Mouse (Mus musculus) C2C12 (cell line): ENCODE measurements around the gene Bco1. TPM values are rescaled to one million over a fixed set of nuclear protein-coding genes. Genes with fewer than 3 reads are reported as not detected.

Experiments
- H3K27me3 ChIP-seq: one replicate; pipeline ENCODE4 v1.6.1; 2011; ENCODE audit not compliant: control insufficient read depth, insufficient read depth, insufficient read length
- H3K36me3 ChIP-seq: one replicate; pipeline ENCODE4 v1.6.1; 2011; ENCODE audit not compliant: control insufficient read depth, insufficient read depth
- H3K4me3 ChIP-seq: one replicate; pipeline ENCODE4 v1.5.1; 2011; ENCODE audit warnings: mild to moderate bottlenecking, control low read depth; ENCODE audit not compliant: poor library complexity, insufficient read depth, severe bottlenecking
- H3K79me2 ChIP-seq: one replicate; pipeline ENCODE4 v1.6.1; 2011; ENCODE audit not compliant: control insufficient read depth, insufficient read depth
- H3K79me3 ChIP-seq: one replicate; pipeline ENCODE4 v1.6.1; 2011; ENCODE audit warnings: low read depth, control low read depth
- H3ac ChIP-seq: one replicate; pipeline ENCODE3; 2011; ENCODE audit warnings: low read depth; ENCODE audit not compliant: control insufficient read depth, insufficient read length
- CEBPB ChIP-seq: IDR thresholded peaks from one replicate; pipeline ENCODE4 v1.6.1; 2011; ENCODE audit warnings: low read depth, mild to moderate bottlenecking, control low read depth, moderate library complexity
- CTCF ChIP-seq: IDR thresholded peaks from one replicate; pipeline ENCODE4 v1.5.1; 2011; ENCODE audit not compliant: control insufficient read depth, insufficient read depth, insufficient read length
- FOSL1 ChIP-seq: IDR thresholded peaks from one replicate; pipeline ENCODE4 v1.8.0; 2011; ENCODE audit warnings: mild to moderate bottlenecking, low read length; ENCODE audit not compliant: poor library complexity, insufficient read depth, severe bottlenecking
- MAX ChIP-seq: IDR thresholded peaks from one replicate; pipeline ENCODE4 v1.6.1; 2011; ENCODE audit warnings: mild to moderate bottlenecking, control low read depth
- MYOD1 ChIP-seq: IDR thresholded peaks from one replicate; pipeline ENCODE4 v1.6.1; 2011; ENCODE audit warnings: low read depth; ENCODE audit not compliant: control insufficient read depth, insufficient read length
- MYOG ChIP-seq: IDR thresholded peaks from one replicate; pipeline ENCODE4 v1.6.1; 2011; ENCODE audit not compliant: control insufficient read depth, insufficient read length; ENCODE audit errors: extremely low read depth
- USF1 ChIP-seq: IDR thresholded peaks from one replicate; pipeline ENCODE4 v1.6.1; 2011; ENCODE audit warnings: low read depth, mild to moderate bottlenecking, control low read depth, moderate library complexity
- polyA plus RNA-seq: library from polyadenylated mRNA; unstranded; fragments of >200 nt; fragmentation: generic; extraction: Trizol; gene quantifications from one replicate; pipeline ENCODE4 v1.2.1, GENCODE M21; 2012; ENCODE audit warnings: missing spikeins

The Bco1 gene
- polyA plus RNA-seq, 1 experiment = not detected

DNA sequence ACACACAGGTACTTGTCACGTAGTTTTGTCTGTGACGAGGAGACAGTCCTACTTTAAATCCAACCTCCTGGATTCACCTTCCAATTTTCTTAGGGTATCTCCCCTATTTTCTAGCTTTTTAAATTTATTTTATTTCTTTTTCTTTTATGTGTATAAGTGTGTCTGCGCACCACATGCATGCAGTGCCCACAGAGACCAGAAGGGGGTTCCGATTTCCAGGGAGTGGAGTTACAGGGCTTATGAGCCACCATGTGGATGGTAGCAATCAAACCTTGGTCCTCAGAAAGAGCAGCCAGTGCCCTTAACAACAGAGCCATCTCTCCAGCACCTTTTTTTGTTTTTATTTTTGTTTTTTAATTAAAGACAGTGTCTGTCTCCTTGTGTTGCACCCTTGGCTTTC is 87.1 kb downstream of the Bco1 start:
- no peak for TF ChIP-seq USF1
- no peak for TF ChIP-seq MYOD1
- no peak for TF ChIP-seq FOSL1
- no peak for TF ChIP-seq CEBPB
- no peak for TF ChIP-seq MAX
- TF ChIP-seq CTCF = no peak
- TF ChIP-seq MYOG = no peak

More for the DNA sequence above, 87.1 kb downstream of the Bco1 start:
- Histone ChIP-seq H3K27me3 (no peaks in the 10 kb centered on the region), H3K79me2 (peaks cover 5% of the 10 kb centered on the region), H3K79me3 (no peaks in the 10 kb centered on the region), H3ac (no peak overlapping the region), H3K36me3 (peaks cover 12% of the 10 kb centered on the region), H3K4me3 (no peak overlapping the region)

Other genes starting within 250 kb of the Bco1 start
- 55.1 TPM for gene Cmc2, start 174.4 kb upstream of the Bco1 start, polyA plus RNA-seq
- 22.0 TPM for gene Cenpn, start 174.1 kb upstream of the Bco1 start, polyA plus RNA-seq
- gene Atmin, start 152.5 kb upstream of the Bco1 start, polyA plus RNA-seq = 5.8 TPM
- gene 1700030J22Rik, start 116.9 kb upstream of the Bco1 start, polyA plus RNA-seq = 0.69 TPM
- 27.6 TPM for gene Gcsh, start 102.3 kb upstream of the Bco1 start, polyA plus RNA-seq
- not detected for gene Pkd1l2, start 13.4 kb upstream of the Bco1 start, polyA plus RNA-seq
- gene Gan, start 62.3 kb downstream of the Bco1 start, polyA plus RNA-seq = 2.7 TPM
- 17.3 TPM for gene Cmip, start 161.2 kb downstream of the Bco1 start, polyA plus RNA-seq